Mouse (Mus musculus) limb, embryonic 15.5 days (tissue): ENCODE data around the gene Rpap3. TPM values are rescaled to one million over a fixed set of nuclear protein-coding genes. Genes with fewer than 3 reads are reported as not detected.

Source experiments
- polyA plus RNA-seq: library from polyadenylated mRNA; unstranded; fragments of >200 nt; fragmentation: Nextera tagmentation; extraction: Ambion mirVana; gene quantifications from 2 replicates; pipeline ENCODE4 v1.2.1, GENCODE M21; 2015

Gene Rpap3
- polyA plus RNA-seq, 1 experiment from 2014 or later, result 20.8 TPM

Other genes starting within 250 kb of the Rpap3 start
- 60.0 and 68.0 TPM in 2 replicates for gene Endou, start 25.5 kb upstream of the Rpap3 start, polyA plus RNA-seq
- gene Rapgef3, start 62.1 kb upstream of the Rpap3 start, polyA plus RNA-seq, result 9.8 and 10.7 TPM in 2 replicates
- gene Slc48a1, start 72.7 kb upstream of the Rpap3 start, polyA plus RNA-seq, result 58.7 and 59.0 TPM in 2 replicates
- gene Hdac7, start 138.7 kb upstream of the Rpap3 start, polyA plus RNA-seq, result 33.5 and 34.1 TPM in 2 replicates
- gene Vdr, start 204.8 kb upstream of the Rpap3 start, polyA plus RNA-seq, result 3.4 and 4.2 TPM in 2 replicates